Mouse (Mus musculus): ENCODE data around the gene Pogz. TPM values are rescaled to one million over a fixed set of nuclear protein-coding genes. Genes with fewer than 3 reads are reported as not detected.

Gene Pogz
- polyA plus RNA-seq, 1 experiment from 2014 or later, result 25.6 TPM

GRCm38 (mm10) chr3:94906482-94906881 is 69.1 kb downstream of the Pogz start:
- Histone ChIP-seq H3K27me3 (ENCODE audit: control insufficient read depth, insufficient read depth, low read length) (no peaks in the 10 kb centered on the region), H3K4me2 (ENCODE audit: low read depth, severe bottlenecking) (no peak overlapping the region), H3K4me1 (ENCODE audit: control insufficient read depth, insufficient read depth, low read length) (no peaks in the 10 kb centered on the region), H3K9ac (ENCODE audit: low read length) (no peak overlapping the region), H3K36me3 (ENCODE audit: control insufficient read depth, insufficient read depth, low read length) (no peaks in the 10 kb centered on the region), H3K9me3 (ENCODE audit: control insufficient read depth, low read length) (no peaks in the 10 kb centered on the region), H3K4me3 (ENCODE audit: low read depth, low read length) (no peak overlapping the region), H3K27ac (replicated peaks; ENCODE audit: low read depth, low read length) (no peak overlapping the region)
- ATAC-seq (ENCODE audit: insufficient number of reproducible peaks, low FRiP score, low TSS enrichment, low read depth) (no peak), DNase-seq (ENCODE audit: low spot score) (no peak)
- WGBS, result 57% methylated on average over 1 of the region's 1 CpGs

- WGBS, result 74% methylated on average over 2 of the region's 2 CpGs
Observed at GRCm38 (mm10) chr3:94911050-94911693, 73.8 kb downstream of the Pogz start.

GRCm38 (mm10) chr3:94913801-94914200 is 76.4 kb downstream of the Pogz start:
- no peaks in the 10 kb centered on the region for H3K27me3 ChIP-seq (ENCODE audit: control insufficient read depth, insufficient read depth, low read length)
- ATAC-seq (ENCODE audit: insufficient number of reproducible peaks, low FRiP score, low TSS enrichment, low read depth), result no peak
- DNase-seq (ENCODE audit: low spot score), result no peak
- H3K4me1 ChIP-seq (ENCODE audit: control insufficient read depth, insufficient read depth, low read length), result no peaks in the 10 kb centered on the region
- H3K4me3 ChIP-seq (ENCODE audit: low read depth, low read length), result no peak overlapping the region
- 59% methylated on average over 5 of the region's 5 CpGs for WGBS
- H3K9me3 ChIP-seq (ENCODE audit: control insufficient read depth, low read length), result no peaks in the 10 kb centered on the region
- H3K36me3 ChIP-seq (ENCODE audit: control insufficient read depth, insufficient read depth, low read length), result no peaks in the 10 kb centered on the region
- no peak overlapping the region for H3K27ac ChIP-seq (replicated peaks; ENCODE audit: low read depth, low read length)
- no peak overlapping the region for H3K4me2 ChIP-seq (ENCODE audit: low read depth, severe bottlenecking)
- H3K9ac ChIP-seq (ENCODE audit: low read length), result no peak overlapping the region

More at GRCm38 (mm10) chr3:94911050-94911693, 73.8 kb downstream of the Pogz start:
- Histone ChIP-seq H3K4me2 (ENCODE audit: low read depth, severe bottlenecking) (no peak overlapping the region), H3K36me3 (ENCODE audit: control insufficient read depth, insufficient read depth, low read length) (no peaks in the 10 kb centered on the region), H3K9me3 (ENCODE audit: control insufficient read depth, low read length) (no peaks in the 10 kb centered on the region), H3K27ac (replicated peaks; ENCODE audit: low read depth, low read length) (no peak overlapping the region), H3K4me1 (ENCODE audit: control insufficient read depth, insufficient read depth, low read length) (no peaks in the 10 kb centered on the region), H3K27me3 (ENCODE audit: control insufficient read depth, insufficient read depth, low read length) (no peaks in the 10 kb centered on the region), H3K9ac (ENCODE audit: low read length) (no peak overlapping the region), H3K4me3 (ENCODE audit: low read depth, low read length) (no peak overlapping the region)
- no peak for ATAC-seq (ENCODE audit: insufficient number of reproducible peaks, low FRiP score, low TSS enrichment, low read depth)
- DNase-seq (ENCODE audit: low spot score), result no peak

GRCm38 (mm10) chr3:94915903-94916741 is 78.8 kb downstream of the Pogz start:
- H3K27ac ChIP-seq (replicated peaks; ENCODE audit: low read depth, low read length), result no peak overlapping the region
- DNase-seq (ENCODE audit: low spot score), result no peak

GRCm38 (mm10) chr3:94917816-94918361 is 80.5 kb downstream of the Pogz start:
- Histone ChIP-seq H3K4me1 (ENCODE audit: control insufficient read depth, insufficient read depth, low read length) (no peaks in the 10 kb centered on the region), H3K4me3 (ENCODE audit: low read depth, low read length) (no peak overlapping the region), H3K27ac (replicated peaks; ENCODE audit: low read depth, low read length) (no peak overlapping the region), H3K27me3 (ENCODE audit: control insufficient read depth, insufficient read depth, low read length) (no peaks in the 10 kb centered on the region), H3K36me3 (ENCODE audit: control insufficient read depth, insufficient read depth, low read length) (no peaks in the 10 kb centered on the region), H3K9me3 (ENCODE audit: control insufficient read depth, low read length) (no peaks in the 10 kb centered on the region), H3K9ac (ENCODE audit: low read length) (no peak overlapping the region), H3K4me2 (ENCODE audit: low read depth, severe bottlenecking) (no peak overlapping the region)
- no peak for ATAC-seq (ENCODE audit: insufficient number of reproducible peaks, low FRiP score, low TSS enrichment, low read depth)
- WGBS, result 72% methylated on average over 14 of the region's 14 CpGs
- DNase-seq (ENCODE audit: low spot score), result no peak

More at GRCm38 (mm10) chr3:94915903-94916741, 78.8 kb downstream of the Pogz start:
- Histone ChIP-seq H3K9me3 (ENCODE audit: control insufficient read depth, low read length) (no peaks in the 10 kb centered on the region), H3K4me3 (ENCODE audit: low read depth, low read length) (no peak overlapping the region), H3K27me3 (ENCODE audit: control insufficient read depth, insufficient read depth, low read length) (no peaks in the 10 kb centered on the region), H3K9ac (ENCODE audit: low read length) (no peak overlapping the region), H3K4me2 (ENCODE audit: low read depth, severe bottlenecking) (no peak overlapping the region), H3K36me3 (ENCODE audit: control insufficient read depth, insufficient read depth, low read length) (no peaks in the 10 kb centered on the region), H3K4me1 (ENCODE audit: control insufficient read depth, insufficient read depth, low read length) (no peaks in the 10 kb centered on the region)
- no peak for ATAC-seq (ENCODE audit: insufficient number of reproducible peaks, low FRiP score, low TSS enrichment, low read depth)
- 85% methylated on average over 7 of the region's 7 CpGs for WGBS

GRCm38 (mm10) chr3:94918845-94919244 is 81.5 kb downstream of the Pogz start:
- no peak for DNase-seq (ENCODE audit: low spot score)

GRCm38 (mm10) chr3:94921104-94921503 is 83.7 kb downstream of the Pogz start:
- H3K4me1 ChIP-seq (ENCODE audit: control insufficient read depth, insufficient read depth, low read length), result no peaks in the 10 kb centered on the region
- no peak overlapping the region for H3K4me2 ChIP-seq (ENCODE audit: low read depth, severe bottlenecking)
- H3K27ac ChIP-seq (replicated peaks; ENCODE audit: low read depth, low read length), result no peak overlapping the region
- H3K4me3 ChIP-seq (ENCODE audit: low read depth, low read length), result no peak overlapping the region
- H3K36me3 ChIP-seq (ENCODE audit: control insufficient read depth, insufficient read depth, low read length), result no peaks in the 10 kb centered on the region
- no peaks in the 10 kb centered on the region for H3K9me3 ChIP-seq (ENCODE audit: control insufficient read depth, low read length)
- no peak for DNase-seq (ENCODE audit: low spot score)
- H3K27me3 ChIP-seq (ENCODE audit: control insufficient read depth, insufficient read depth, low read length), result no peaks in the 10 kb centered on the region
- no peak overlapping the region for H3K9ac ChIP-seq (ENCODE audit: low read length)
- 38% methylated on average over 3 of the region's 3 CpGs for WGBS
- no peak for ATAC-seq (ENCODE audit: insufficient number of reproducible peaks, low FRiP score, low TSS enrichment, low read depth)

More at GRCm38 (mm10) chr3:94918845-94919244, 81.5 kb downstream of the Pogz start:
- Histone ChIP-seq H3K4me1 (ENCODE audit: control insufficient read depth, insufficient read depth, low read length) (no peaks in the 10 kb centered on the region), H3K4me3 (ENCODE audit: low read depth, low read length) (no peak overlapping the region), H3K4me2 (ENCODE audit: low read depth, severe bottlenecking) (no peak overlapping the region), H3K27ac (replicated peaks; ENCODE audit: low read depth, low read length) (no peak overlapping the region), H3K36me3 (ENCODE audit: control insufficient read depth, insufficient read depth, low read length) (no peaks in the 10 kb centered on the region), H3K9ac (ENCODE audit: low read length) (no peak overlapping the region), H3K9me3 (ENCODE audit: control insufficient read depth, low read length) (no peaks in the 10 kb centered on the region), H3K27me3 (ENCODE audit: control insufficient read depth, insufficient read depth, low read length) (no peaks in the 10 kb centered on the region)
- no peak for ATAC-seq (ENCODE audit: insufficient number of reproducible peaks, low FRiP score, low TSS enrichment, low read depth)
- WGBS, result 52% methylated on average over 4 of the region's 4 CpGs

GRCm38 (mm10) chr3:94922333-94922732 is 85.0 kb downstream of the Pogz start:
- H3K4me1 ChIP-seq (ENCODE audit: control insufficient read depth, insufficient read depth, low read length), result no peaks in the 10 kb centered on the region
- no peak overlapping the region for H3K9ac ChIP-seq (ENCODE audit: low read length)
- no peaks in the 10 kb centered on the region for H3K9me3 ChIP-seq (ENCODE audit: control insufficient read depth, low read length)
- no peak for ATAC-seq (ENCODE audit: insufficient number of reproducible peaks, low FRiP score, low TSS enrichment, low read depth)
- no peak overlapping the region for H3K4me3 ChIP-seq (ENCODE audit: low read depth, low read length)
- DNase-seq (ENCODE audit: low spot score), result no peak
- no peak overlapping the region for H3K27ac ChIP-seq (replicated peaks; ENCODE audit: low read depth, low read length)
- no peaks in the 10 kb centered on the region for H3K36me3 ChIP-seq (ENCODE audit: control insufficient read depth, insufficient read depth, low read length)
- no peaks in the 10 kb centered on the region for H3K27me3 ChIP-seq (ENCODE audit: control insufficient read depth, insufficient read depth, low read length)
- H3K4me2 ChIP-seq (ENCODE audit: low read depth, severe bottlenecking), result no peak overlapping the region
- WGBS, result 26% methylated on average over 3 of the region's 3 CpGs

Data from limb, embryonic 11.5 days (tissue).